Mouse (Mus musculus) kidney, postnatal 14 days (tissue): ENCODE data around the gene Ranbp2.
"Not testable (repeated sequence)": the region's sequence is repeated elsewhere in the genome, so short reads cannot be mapped to it uniquely, and the experiment has no call there.

Source experiments
- DNase-seq: peaks from one replicate; pipeline ENCODE4 v3.0.0; 2022; ENCODE audit warnings: mixed read lengths

Ranbp2 gene

DNA sequence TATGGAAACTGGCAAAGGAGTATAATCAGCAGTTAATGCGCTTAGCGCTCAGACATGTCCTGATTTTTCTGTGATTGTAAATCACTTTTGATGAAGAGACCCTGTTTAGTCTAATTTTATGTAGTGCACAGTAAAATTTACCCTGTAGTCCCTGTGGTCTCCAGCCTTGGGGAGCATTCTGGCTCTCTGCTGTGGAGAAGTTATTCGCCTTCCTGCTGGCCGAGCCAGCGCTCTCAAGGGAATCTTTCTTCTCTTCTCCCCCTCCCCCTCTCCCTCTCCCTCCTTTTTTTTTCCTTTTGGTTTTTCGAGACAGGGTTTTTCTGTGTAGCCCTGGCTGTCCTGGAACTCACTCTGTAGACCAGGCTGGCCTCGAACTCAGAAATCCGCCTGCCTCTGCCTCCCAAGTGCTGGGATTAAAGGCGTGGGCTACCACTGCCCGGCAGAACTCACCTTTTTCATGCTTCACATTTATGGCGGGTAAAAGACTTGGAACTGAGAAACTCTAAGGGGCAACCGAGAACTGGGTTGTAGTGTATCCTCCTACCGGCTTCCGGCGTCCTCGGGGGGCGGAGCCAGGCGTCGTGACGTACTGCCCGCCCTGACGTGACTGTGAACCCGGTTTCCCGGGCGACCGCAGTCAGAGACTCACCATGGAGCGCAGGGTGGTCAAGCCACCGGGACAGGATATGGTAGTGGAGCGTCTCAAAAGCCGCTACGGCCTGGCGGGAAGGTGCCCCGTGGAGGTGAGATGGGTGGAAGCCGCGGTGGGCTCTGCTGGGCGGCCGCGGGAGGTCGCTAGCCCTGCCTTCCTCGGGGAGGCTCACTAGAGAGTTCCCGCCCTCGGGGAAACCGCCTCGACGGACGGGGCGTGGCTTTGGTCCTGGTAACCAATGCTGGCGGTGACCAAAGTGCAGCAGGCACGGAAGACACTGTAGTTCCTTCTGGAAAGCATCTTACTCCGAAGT, 50.9 kb downstream of the Ranbp2 start, which contains the start of gene Ccdc138:
TSS of gene Ccdc138 (plus strand) at position 629 of the 965 bp plus-strand sequence.
- peak; percentile 96 for DNase-seq

DNA sequence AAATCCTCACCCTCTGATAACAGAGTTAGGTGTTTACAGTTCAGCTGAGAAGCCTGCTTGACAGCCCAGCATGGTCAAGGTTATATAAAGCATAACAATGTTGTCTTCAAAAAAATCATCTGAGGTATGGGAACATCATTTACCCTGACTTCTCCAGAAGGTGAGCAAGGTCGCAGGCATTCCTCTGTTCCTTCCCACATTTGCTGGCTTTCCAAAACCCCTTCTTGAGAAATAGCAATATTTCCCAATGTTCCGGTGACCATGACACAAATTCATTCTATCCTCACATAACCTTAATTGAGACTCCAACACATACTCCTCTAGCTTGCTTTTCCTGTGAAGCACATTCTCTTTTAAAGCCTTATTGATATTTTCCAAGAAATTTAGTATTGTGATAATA, 51.8 kb downstream of the Ranbp2 start:
- no peak for DNase-seq

DNA sequence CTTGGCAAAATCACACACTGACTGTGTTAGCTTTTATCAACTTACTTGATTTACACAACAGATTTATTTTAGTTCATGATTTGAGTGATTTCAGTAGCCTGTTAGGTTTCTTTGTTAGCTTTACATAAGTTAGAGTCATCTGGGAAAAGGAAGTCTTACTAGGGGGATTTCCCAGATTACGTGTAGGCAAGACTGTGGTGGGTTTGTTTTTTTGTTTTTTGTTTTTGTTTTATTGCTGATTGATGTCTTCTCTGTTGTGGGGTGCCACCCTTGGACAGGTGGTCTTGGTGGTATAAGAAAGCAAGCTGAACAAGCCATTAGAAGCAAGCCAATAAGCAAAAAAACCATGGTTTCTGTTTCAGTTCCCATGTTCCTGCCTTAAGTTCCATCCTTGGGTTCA, 82.6 kb downstream of the Ranbp2 start:
- DNase-seq = no peak

DNA sequence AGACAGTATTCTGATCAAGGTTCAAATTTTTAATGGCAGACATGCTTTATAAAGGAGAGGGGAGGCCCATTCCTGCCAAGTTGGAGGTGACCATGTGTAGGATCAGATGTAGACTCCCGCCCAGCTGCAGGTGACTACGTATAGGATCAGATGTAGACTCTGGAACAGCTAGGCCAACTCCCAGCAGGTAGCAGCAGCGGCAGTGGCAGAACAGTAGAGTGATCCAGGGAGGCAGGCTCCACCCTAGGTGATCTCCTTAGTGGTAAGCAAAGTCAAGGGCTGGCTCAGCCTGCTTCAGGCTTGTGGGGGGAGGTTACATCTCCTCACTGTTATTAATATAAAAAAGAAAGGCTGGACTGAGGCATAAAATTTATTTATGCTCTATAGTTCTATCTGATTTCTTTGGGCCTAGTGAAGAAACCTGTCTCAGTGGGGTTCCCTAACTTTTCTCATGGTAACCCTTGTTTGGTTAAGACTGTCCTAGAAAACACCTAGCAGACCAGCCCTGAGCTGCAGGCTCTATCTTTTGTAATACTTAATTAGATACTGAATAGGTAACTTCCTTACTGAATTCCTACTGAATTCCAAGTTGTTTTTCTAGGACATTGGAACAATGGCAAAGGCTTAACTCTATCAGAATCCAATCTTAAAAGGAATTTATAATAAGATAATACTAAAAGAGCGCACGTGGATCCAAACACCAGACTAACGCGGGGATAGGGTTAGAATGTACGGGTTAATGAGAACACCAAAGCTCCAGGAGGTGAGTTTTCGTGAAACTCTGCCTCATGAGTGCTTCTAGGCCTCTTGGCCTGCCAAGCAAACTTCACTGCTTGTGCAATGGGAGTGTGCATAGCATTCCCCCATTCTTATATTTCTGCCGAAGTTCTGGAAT, 84.4 kb downstream of the Ranbp2 start:
- no peak for DNase-seq

DNA sequence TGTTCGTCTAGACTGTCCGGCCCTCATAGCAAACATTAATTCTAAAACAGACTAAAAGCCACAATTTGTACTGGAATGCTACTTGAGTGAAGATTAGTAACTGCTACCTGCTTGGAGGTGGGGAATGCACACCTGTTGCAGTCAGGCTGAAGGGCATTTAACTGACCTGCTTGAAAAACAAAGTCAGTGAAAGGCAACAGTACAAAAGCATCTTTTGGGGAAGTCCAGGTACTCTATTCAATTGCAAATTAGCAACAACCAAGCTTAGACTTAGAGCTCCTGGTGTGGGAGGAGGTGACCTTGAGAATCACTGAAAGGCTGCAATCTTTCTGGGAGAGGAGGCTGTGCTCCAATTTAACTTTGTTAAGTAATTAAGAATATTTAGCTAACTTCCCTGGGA, 85.5 kb downstream of the Ranbp2 start:
- DNase-seq = no peak

DNA sequence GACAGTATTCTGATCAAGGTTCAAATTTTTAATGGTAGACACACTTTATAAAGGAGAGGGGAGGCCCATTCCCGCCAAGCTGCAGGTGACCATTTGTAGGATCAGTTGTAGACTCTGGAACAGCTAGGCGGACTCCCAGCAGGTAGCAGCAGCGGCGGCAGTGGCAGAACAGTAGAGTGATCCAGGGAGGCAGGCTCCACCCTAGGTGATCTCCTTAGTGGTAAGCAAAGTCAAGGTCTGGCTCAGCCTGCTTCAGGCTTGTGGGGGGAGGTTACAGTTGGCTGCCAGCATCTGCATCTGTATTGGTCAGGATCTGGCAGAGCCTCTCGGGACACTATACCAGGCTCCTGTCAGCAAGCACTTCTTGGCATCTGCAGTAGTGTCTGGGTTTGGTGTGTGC, 89.6 kb downstream of the Ranbp2 start:
- DNase-seq = not testable (repeated sequence)

DNA sequence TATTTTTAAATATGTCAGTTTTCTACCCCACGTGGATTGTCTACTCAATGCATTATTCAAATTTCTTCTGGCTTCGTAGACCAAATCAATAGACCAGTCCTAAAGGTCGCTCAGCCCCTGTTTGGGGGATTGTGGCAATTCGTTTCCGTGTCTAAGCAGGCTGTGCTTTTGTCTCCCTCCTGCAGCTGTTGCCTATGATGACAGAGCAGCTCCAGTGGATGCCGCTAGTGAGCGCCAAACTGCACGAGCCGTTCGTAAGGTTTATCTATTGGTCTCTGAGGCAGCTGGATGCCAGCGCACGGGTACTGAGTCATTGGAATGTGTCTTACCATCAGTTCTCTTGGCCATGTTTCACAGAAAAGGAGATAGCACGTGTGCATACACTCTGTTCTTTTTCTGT, 93.9 kb downstream of the Ranbp2 start:
- DNase-seq = no peak
